Comparison of ENCODE assay signal across 15 mouse cellular contexts in the genomic region with DNA sequence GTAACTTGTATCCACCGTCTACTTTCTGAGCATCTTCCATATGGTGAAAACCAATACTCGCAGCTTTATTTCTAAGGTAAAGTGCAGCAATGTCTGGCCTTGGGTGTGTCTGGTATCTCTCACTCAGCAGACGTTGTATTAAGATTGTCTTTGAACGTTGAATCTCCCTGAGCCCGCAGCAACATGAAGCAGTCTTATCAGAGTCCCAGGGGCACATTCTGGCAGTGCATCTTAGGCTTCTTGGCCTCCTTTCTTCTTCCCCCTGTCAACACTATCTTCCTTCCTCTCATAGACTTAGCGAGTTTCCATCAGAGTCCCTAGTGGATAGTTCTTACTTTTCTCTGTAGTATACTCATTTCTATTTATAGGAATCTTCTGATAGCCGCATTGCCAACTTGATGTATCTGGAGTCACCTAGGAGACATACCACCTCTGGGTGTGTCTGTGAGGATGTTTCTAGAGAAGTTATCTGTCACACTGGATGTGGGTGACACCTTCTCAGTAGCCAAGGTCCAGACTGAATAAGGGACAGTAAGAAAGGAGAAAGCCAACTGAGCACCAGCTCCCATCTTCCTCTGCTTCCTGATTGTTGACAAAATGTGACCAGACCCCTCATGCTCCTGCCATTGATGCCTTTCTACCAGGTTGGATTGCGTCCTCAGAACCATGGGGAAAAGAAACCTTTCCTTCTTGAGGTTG. TPM values are rescaled to one million over a fixed set of nuclear protein-coding genes. Genes with fewer than 3 reads are reported as not detected.
A peak's percentile ranks its signal among the peaks of the same experiment; 100 is the strongest.
DNase-seq lines count a peak whose midpoint lies in the region; ATAC-seq and TF ChIP-seq lines count a peak whose summit lies in the region.
"Had no signal": no experiment of that assay in that cellular context is flagged by ENCODE, and none has a peak within 500 bp of the region (broad histone marks: within the 10 kb centered on the region; RNA-seq: fewer than 3 reads in every experiment).

No protein-coding gene starts in this region.

- TF ChIP-seq CTCF in intestine, postnatal 0 days (IDR thresholded peaks at IDR 0.05; ENCODE audit: low read depth), result no peak

- no peaks in the 10 kb centered on the region for H3K4me1 ChIP-seq in intestine, embryonic 15.5 days (replicated peaks)
- no peaks in the 10 kb centered on the region for H3K4me1 ChIP-seq in intestine, postnatal 0 days (replicated peaks; ENCODE audit: control insufficient read depth, insufficient read depth, low read length)
- no peaks in the 10 kb centered on the region for H3K4me1 ChIP-seq in intestine, embryonic 16.5 days (ENCODE audit: control insufficient read depth, insufficient read depth, low read length)
- peaks cover 43% of the 10 kb centered on the region for H3K4me1 ChIP-seq in megakaryocyte, embryonic 14.5 days

- H3K4me3 ChIP-seq in intestine, embryonic 15.5 days (replicated peaks), result no peak overlapping the region
- H3K4me3 ChIP-seq in intestine, postnatal 0 days (ENCODE audit: low read depth, low read length), result no peak overlapping the region
- no peak overlapping the region for H3K4me3 ChIP-seq in intestine, embryonic 16.5 days (ENCODE audit: low read length)
- peak overlapping the region; percentile 2 for H3K4me3 ChIP-seq in megakaryocyte, embryonic 14.5 days (replicated peaks)
- H3K4me3 ChIP-seq: forebrain, embryonic 10.5 days; limb, embryonic 12.5 days had no signal

- no peaks in the 10 kb centered on the region for H3K27me3 ChIP-seq in intestine, embryonic 15.5 days (replicated peaks)
- H3K27me3 ChIP-seq in intestine, postnatal 0 days (replicated peaks; ENCODE audit: control insufficient read depth, insufficient read depth, low read length), result no peaks in the 10 kb centered on the region
- no peaks in the 10 kb centered on the region for H3K27me3 ChIP-seq in intestine, embryonic 16.5 days (replicated peaks; ENCODE audit: control insufficient read depth, insufficient read depth, low read length)
- peaks cover 40% of the 10 kb centered on the region for H3K27me3 ChIP-seq in megakaryocyte, embryonic 14.5 days (replicated peaks)
- H3K27me3 ChIP-seq: limb, embryonic 12.5 days had no signal

- H3K36me3 ChIP-seq in intestine, embryonic 15.5 days, result no peaks in the 10 kb centered on the region
- H3K36me3 ChIP-seq in intestine, postnatal 0 days (ENCODE audit: control insufficient read depth, insufficient read depth), result no peaks in the 10 kb centered on the region
- H3K36me3 ChIP-seq in intestine, embryonic 16.5 days (ENCODE audit: control insufficient read depth, insufficient read depth, low read length), result no peaks in the 10 kb centered on the region
- H3K36me3 ChIP-seq in megakaryocyte, embryonic 14.5 days (replicated peaks; ENCODE audit: low read length), result peaks cover 6% of the 10 kb centered on the region
- H3K36me3 ChIP-seq: forebrain, embryonic 10.5 days; limb, embryonic 12.5 days had no signal

- no peak overlapping the region for H3K27ac ChIP-seq in intestine, embryonic 15.5 days
- H3K27ac ChIP-seq in intestine, postnatal 0 days (ENCODE audit: low read depth, low read length), result no peak overlapping the region
- no peak overlapping the region for H3K27ac ChIP-seq in intestine, embryonic 16.5 days (ENCODE audit: low read length)
- H3K27ac ChIP-seq: forebrain, embryonic 10.5 days; limb, embryonic 12.5 days; macrophage had no signal

- H3K9me3 ChIP-seq in intestine, embryonic 15.5 days, result no peaks in the 10 kb centered on the region
- H3K9me3 ChIP-seq in intestine, postnatal 0 days (ENCODE audit: control insufficient read depth), result no peaks in the 10 kb centered on the region
- peaks cover 5% of the 10 kb centered on the region; the same call in 1 of the 2 replicates for H3K9me3 ChIP-seq in intestine, embryonic 16.5 days (ENCODE audit: control insufficient read depth, low read length)
- peaks cover 25% of the 10 kb centered on the region for H3K9me3 ChIP-seq in megakaryocyte, embryonic 14.5 days

- WGBS in intestine, embryonic 15.5 days, result 71% methylated on average over 8 of the region's 8 CpGs
- 67% methylated on average over 8 of the region's 8 CpGs for WGBS in intestine, postnatal 0 days
- 72% methylated on average over 8 of the region's 8 CpGs for WGBS in intestine, embryonic 16.5 days

- no peak overlapping the region for H3K9ac ChIP-seq in intestine, embryonic 15.5 days
- no peak overlapping the region for H3K9ac ChIP-seq in intestine, postnatal 0 days (ENCODE audit: low read depth, low read length)
- H3K9ac ChIP-seq in intestine, embryonic 16.5 days (ENCODE audit: low read depth, low read length), result no peak overlapping the region
- H3K9ac ChIP-seq: limb, embryonic 12.5 days had no signal

- peak; percentile 70; the same call in 1 of the 2 replicates for ATAC-seq in intestine, embryonic 15.5 days
- no peak for ATAC-seq in intestine, postnatal 0 days
- peak; percentile 64 for ATAC-seq in intestine, embryonic 16.5 days

- peak; percentile 100 for DNase-seq in MEL-GATA-1-ER (ENCODE audit: extremely low read depth, low read depth)
- DNase-seq in right cerebral cortex, adult 2 months (ENCODE audit: low spot score in 2 of 2), result no peak
- no peak for DNase-seq in kidney, postnatal 10 days
- DNase-seq in layer of hippocampus, postnatal 36 days, result no peak
- DNase-seq: cerebellum, adult 18-20 months; heart, postnatal 36 days; kidney, postnatal 14 days; retina, postnatal 1 day had no signal

- no peak overlapping the region for H3K4me2 ChIP-seq in intestine, embryonic 15.5 days (replicated peaks)
- H3K4me2 ChIP-seq in intestine, postnatal 0 days (replicated peaks; ENCODE audit: low read depth), result no peak overlapping the region
- H3K4me2 ChIP-seq in intestine, embryonic 16.5 days (ENCODE audit: low read depth, low read length), result no peak overlapping the region
- H3K4me2 ChIP-seq: limb, embryonic 12.5 days had no signal

RNA-seq across cellular contexts. Expression of a gene that starts 51.4 kb away (rescaled TPM):
- polyA plus RNA-seq in intestine, embryonic 15.5 days (2015; fragmentation: Nextera tagmentation; extraction: Ambion mirVana), result 12.0 and 13.6 TPM in 2 replicates
- polyA plus RNA-seq in intestine, postnatal 0 days (2015; fragmentation: Nextera tagmentation; extraction: Ambion mirVana), result 3.1 and 3.8 TPM in 2 replicates
- 16.6 and 16.9 TPM in 2 replicates for polyA plus RNA-seq in intestine, embryonic 16.5 days (2015; fragmentation: Nextera tagmentation; extraction: Ambion mirVana)
- 1.9 TPM in 1 of 2 replicates, not detected in the other for polyA plus RNA-seq in megakaryocyte, embryonic 14.5 days (2012; ENCODE audit: insufficient read depth, low replicate concordance)
- under 1 TPM; 0.62 to 0.78 TPM for total RNA-seq in layer of hippocampus, postnatal 36 days (2021)

RNA-seq across cellular contexts. Expression of a gene that starts 58.2 kb away (rescaled TPM):
- 9.4 and 11.8 TPM in 2 replicates for polyA plus RNA-seq in intestine, embryonic 15.5 days (2015; fragmentation: Nextera tagmentation; extraction: Ambion mirVana)
- polyA plus RNA-seq in intestine, postnatal 0 days (2015; fragmentation: Nextera tagmentation; extraction: Ambion mirVana), result 6.8 and 7.7 TPM in 2 replicates
- 7.8 and 8.4 TPM in 2 replicates for polyA plus RNA-seq in intestine, embryonic 16.5 days (2015; fragmentation: Nextera tagmentation; extraction: Ambion mirVana)
- polyA plus RNA-seq in megakaryocyte, embryonic 14.5 days (2012; ENCODE audit: insufficient read depth, low replicate concordance), result 1.9 and 2.9 TPM in 2 replicates
- total RNA-seq in layer of hippocampus, postnatal 36 days (2021), result 10 to 100 TPM; 13.0 to 16.7 TPM
